ENCODE assay signal across 8 mouse cellular contexts in genomic region chr11:69686377-69686776, GRCm38 (mm10). TPM values are rescaled to one million over a fixed set of nuclear protein-coding genes. Genes with fewer than 3 reads are reported as not detected.
DNase-seq lines count a peak whose midpoint lies in the region; ATAC-seq lines count a peak whose summit lies in the region.

No protein-coding gene starts in this region.

- no peaks in the 10 kb centered on the region for H3K36me3 ChIP-seq in hindbrain, embryonic 15.5 days
- H3K36me3 ChIP-seq in hindbrain, embryonic 11.5 days (ENCODE audit: control insufficient read depth, insufficient read depth, low read length), result no peaks in the 10 kb centered on the region
- H3K36me3 ChIP-seq in heart, embryonic 11.5 days (ENCODE audit: control insufficient read depth, insufficient read depth, low read length), result no peaks in the 10 kb centered on the region
- H3K36me3 ChIP-seq in midbrain, embryonic 13.5 days, result no peaks in the 10 kb centered on the region

- H3K27me3 ChIP-seq in hindbrain, embryonic 15.5 days, result no peaks in the 10 kb centered on the region
- H3K27me3 ChIP-seq in hindbrain, embryonic 11.5 days (ENCODE audit: control insufficient read depth, insufficient read depth, low read length), result no peaks in the 10 kb centered on the region
- H3K27me3 ChIP-seq in heart, embryonic 11.5 days (ENCODE audit: control insufficient read depth, insufficient read depth, low read length), result no peaks in the 10 kb centered on the region; the same call in 1 of the 2 replicates
- H3K27me3 ChIP-seq in midbrain, embryonic 13.5 days, result peaks cover 13% of the 10 kb centered on the region; the same call in 1 of the 2 replicates

- WGBS in hindbrain, embryonic 15.5 days, result 10% methylated on average over 4 of the region's 4 CpGs
- 15% methylated on average over 4 of the region's 4 CpGs for WGBS in hindbrain, embryonic 11.5 days
- 13% methylated on average over 4 of the region's 4 CpGs for WGBS in heart, embryonic 11.5 days (ENCODE audit: insufficient replicate concordance)
- 14% methylated on average over 4 of the region's 4 CpGs for WGBS in midbrain, embryonic 13.5 days

- peak overlapping the region; percentile 65; the same call in 1 of the 2 replicates for H3K27ac ChIP-seq in hindbrain, embryonic 15.5 days (replicated peaks)
- H3K27ac ChIP-seq in hindbrain, embryonic 11.5 days (ENCODE audit: low read depth, low read length), result no peak overlapping the region
- peak overlapping the region; percentile 94 for H3K27ac ChIP-seq in brown adipose tissue, adult 24 weeks (replicated peaks; ENCODE audit: low read depth, low read length)
- H3K27ac ChIP-seq in heart, embryonic 11.5 days (ENCODE audit: low read depth, low read length), result no peak overlapping the region
- H3K27ac ChIP-seq in midbrain, embryonic 13.5 days, result no peak overlapping the region

- no peak for DNase-seq in hindbrain, embryonic 11.5 days (ENCODE audit: low spot score)
- DNase-seq in kidney, postnatal 25 days, result peak; percentile 90 to 92
- no peak for DNase-seq in embryo, embryonic 10.5 days (ENCODE audit: low spot score)
- DNase-seq in spleen, adult 12 weeks (ENCODE audit: low spot score), result no peak

- H3K9me3 ChIP-seq in hindbrain, embryonic 15.5 days, result no peaks in the 10 kb centered on the region
- H3K9me3 ChIP-seq in hindbrain, embryonic 11.5 days (ENCODE audit: control insufficient read depth, low read length), result no peaks in the 10 kb centered on the region
- H3K9me3 ChIP-seq in heart, embryonic 11.5 days (replicated peaks; ENCODE audit: control insufficient read depth, low read length), result no peaks in the 10 kb centered on the region
- no peaks in the 10 kb centered on the region for H3K9me3 ChIP-seq in midbrain, embryonic 13.5 days

- H3K4me1 ChIP-seq in hindbrain, embryonic 15.5 days (replicated peaks), result peaks cover 41% of the 10 kb centered on the region
- H3K4me1 ChIP-seq in hindbrain, embryonic 11.5 days (replicated peaks; ENCODE audit: control insufficient read depth, insufficient read depth, low read length), result no peaks in the 10 kb centered on the region
- H3K4me1 ChIP-seq in brown adipose tissue, adult 24 weeks (ENCODE audit: control insufficient read depth, insufficient read depth, insufficient read length, low read length), result peaks cover 8% of the 10 kb centered on the region
- H3K4me1 ChIP-seq in heart, embryonic 11.5 days (ENCODE audit: control insufficient read depth, insufficient read depth, low read length), result 0 out of 2 replicates have a peak, but pooled peaks cover 5% of the 10 kb centered on the region
- peaks cover 18% of the 10 kb centered on the region for H3K4me1 ChIP-seq in midbrain, embryonic 13.5 days (replicated peaks)

- no peak for ATAC-seq in hindbrain, embryonic 15.5 days (ENCODE audit: low FRiP score, low read depth)
- ATAC-seq in hindbrain, embryonic 11.5 days (ENCODE audit: low FRiP score), result no peak
- ATAC-seq in heart, embryonic 11.5 days (replicated peaks; ENCODE audit: insufficient number of reproducible peaks, low FRiP score, low TSS enrichment), result no peak
- ATAC-seq in midbrain, embryonic 13.5 days, result no peak

- no peak overlapping the region for H3K4me3 ChIP-seq in hindbrain, embryonic 15.5 days
- no peak overlapping the region for H3K4me3 ChIP-seq in hindbrain, embryonic 11.5 days (ENCODE audit: low read depth, low read length)
- no peak overlapping the region for H3K4me3 ChIP-seq in brown adipose tissue, adult 24 weeks (ENCODE audit: insufficient read depth, low read depth, low read length)
- no peak overlapping the region for H3K4me3 ChIP-seq in heart, embryonic 11.5 days (ENCODE audit: low read depth, low read length)
- no peak overlapping the region for H3K4me3 ChIP-seq in midbrain, embryonic 13.5 days (replicated peaks)

- no peak overlapping the region for H3K4me2 ChIP-seq in hindbrain, embryonic 15.5 days
- no peak overlapping the region for H3K4me2 ChIP-seq in hindbrain, embryonic 11.5 days (replicated peaks; ENCODE audit: low read depth, low read length)
- H3K4me2 ChIP-seq in heart, embryonic 11.5 days, result peak overlapping the region; percentile 9; the same call in 1 of the 2 replicates
- no peak overlapping the region for H3K4me2 ChIP-seq in midbrain, embryonic 13.5 days (replicated peaks)

- H3K9ac ChIP-seq in hindbrain, embryonic 15.5 days, result no peak overlapping the region
- H3K9ac ChIP-seq in hindbrain, embryonic 11.5 days (ENCODE audit: low read depth, low read length), result no peak overlapping the region
- H3K9ac ChIP-seq in heart, embryonic 11.5 days (ENCODE audit: low read depth, low read length), result 0 out of 2 replicates have a peak overlapping the region, but pooled peaks have one; percentile 39
- H3K9ac ChIP-seq in midbrain, embryonic 13.5 days (replicated peaks), result peak overlapping the region; percentile 28; the same call in 1 of the 2 replicates

RNA-seq across cellular contexts. Expression of gene Tnfsf13, which starts 0.8 kb away (rescaled TPM):
- 0.61 and 0.76 TPM in 2 replicates for polyA plus RNA-seq in hindbrain, embryonic 15.5 days (2015; fragmentation: Nextera tagmentation; extraction: Ambion mirVana)
- not detected in 2 replicates for polyA plus RNA-seq in hindbrain, embryonic 11.5 days (2014; fragmentation: Nextera tagmentation; extraction: Ambion mirVana)
- polyA plus RNA-seq in brown adipose tissue, adult 24 weeks (2012; ENCODE audit: insufficient read depth, insufficient read length, missing spikeins), result 4.1 and 4.9 TPM in 2 replicates
- polyA plus RNA-seq in heart, embryonic 11.5 days (2014; fragmentation: Nextera tagmentation; extraction: Ambion mirVana), result 0.24 TPM in 1 of 2 replicates, not detected in the other
- polyA plus RNA-seq in midbrain, embryonic 13.5 days (2015; fragmentation: Nextera tagmentation; extraction: Ambion mirVana), result 0.36 TPM in 1 of 2 replicates, not detected in the other

RNA-seq across cellular contexts. Expression of gene Senp3, which starts 4.5 kb away (rescaled TPM):
- polyA plus RNA-seq in hindbrain, embryonic 15.5 days (2015; fragmentation: Nextera tagmentation; extraction: Ambion mirVana), result 101 and 103 TPM in 2 replicates
- polyA plus RNA-seq in hindbrain, embryonic 11.5 days (2014; fragmentation: Nextera tagmentation; extraction: Ambion mirVana), result 85.8 and 101 TPM in 2 replicates
- 49.9 and 65.3 TPM in 2 replicates for polyA plus RNA-seq in brown adipose tissue, adult 24 weeks (2012; ENCODE audit: insufficient read depth, insufficient read length, missing spikeins)
- 70.2 and 81.4 TPM in 2 replicates for polyA plus RNA-seq in heart, embryonic 11.5 days (2014; fragmentation: Nextera tagmentation; extraction: Ambion mirVana)
- polyA plus RNA-seq in midbrain, embryonic 13.5 days (2015; fragmentation: Nextera tagmentation; extraction: Ambion mirVana), result 101 and 103 TPM in 2 replicates

RNA-seq across cellular contexts. Expression of gene Tnfsf12, which starts 9.3 kb away (rescaled TPM):
- 3.5 and 5.0 TPM in 2 replicates for polyA plus RNA-seq in hindbrain, embryonic 15.5 days (2015; fragmentation: Nextera tagmentation; extraction: Ambion mirVana)
- polyA plus RNA-seq in hindbrain, embryonic 11.5 days (2014; fragmentation: Nextera tagmentation; extraction: Ambion mirVana), result 2.2 and 4.0 TPM in 2 replicates
- 12.7 and 13.7 TPM in 2 replicates for polyA plus RNA-seq in brown adipose tissue, adult 24 weeks (2012; ENCODE audit: insufficient read depth, insufficient read length, missing spikeins)
- 4.4 TPM in 2 replicates for polyA plus RNA-seq in heart, embryonic 11.5 days (2014; fragmentation: Nextera tagmentation; extraction: Ambion mirVana)
- polyA plus RNA-seq in midbrain, embryonic 13.5 days (2015; fragmentation: Nextera tagmentation; extraction: Ambion mirVana), result 0.98 and 1.2 TPM in 2 replicates

RNA-seq across cellular contexts. Expression of gene Tnfsfm13, which starts 9.5 kb away (rescaled TPM):
- 1.2 and 1.9 TPM in 2 replicates for polyA plus RNA-seq in hindbrain, embryonic 15.5 days (2015; fragmentation: Nextera tagmentation; extraction: Ambion mirVana)
- 0.61 and 1.1 TPM in 2 replicates for polyA plus RNA-seq in hindbrain, embryonic 11.5 days (2014; fragmentation: Nextera tagmentation; extraction: Ambion mirVana)
- polyA plus RNA-seq in brown adipose tissue, adult 24 weeks (2012; ENCODE audit: insufficient read depth, insufficient read length, missing spikeins), result 0.99 and 2.8 TPM in 2 replicates
- 3.0 and 4.2 TPM in 2 replicates for polyA plus RNA-seq in heart, embryonic 11.5 days (2014; fragmentation: Nextera tagmentation; extraction: Ambion mirVana)
- 0.64 and 1.2 TPM in 2 replicates for polyA plus RNA-seq in midbrain, embryonic 13.5 days (2015; fragmentation: Nextera tagmentation; extraction: Ambion mirVana)

RNA-seq across cellular contexts. Expression of gene Eif4a1, which starts 14.2 kb away (rescaled TPM):
- 476 and 491 TPM in 2 replicates for polyA plus RNA-seq in hindbrain, embryonic 15.5 days (2015; fragmentation: Nextera tagmentation; extraction: Ambion mirVana)
- 891 and 905 TPM in 2 replicates for polyA plus RNA-seq in hindbrain, embryonic 11.5 days (2014; fragmentation: Nextera tagmentation; extraction: Ambion mirVana)
- 268 and 317 TPM in 2 replicates for polyA plus RNA-seq in brown adipose tissue, adult 24 weeks (2012; ENCODE audit: insufficient read depth, insufficient read length, missing spikeins)
- polyA plus RNA-seq in heart, embryonic 11.5 days (2014; fragmentation: Nextera tagmentation; extraction: Ambion mirVana), result 530 and 592 TPM in 2 replicates
- polyA plus RNA-seq in midbrain, embryonic 13.5 days (2015; fragmentation: Nextera tagmentation; extraction: Ambion mirVana), result 581 and 595 TPM in 2 replicates

Comparison
In these comparisons a context has a peak if more than half of its experiments do, and no peak if none do; other contexts are left out.
1. H3K27ac ChIP-seq: peak in hindbrain, embryonic 15.5 days (single experiment) and brown adipose tissue, adult 24 weeks (single experiment); none in hindbrain, embryonic 11.5 days (single experiment), heart, embryonic 11.5 days (single experiment) and midbrain, embryonic 13.5 days (single experiment).
2. H3K9ac ChIP-seq: peak in heart, embryonic 11.5 days (single experiment) and midbrain, embryonic 13.5 days (single experiment); none in hindbrain, embryonic 15.5 days (single experiment) and hindbrain, embryonic 11.5 days (single experiment).
3. DNase-seq: peak in kidney, postnatal 25 days (2 of 2); none in hindbrain, embryonic 11.5 days (single experiment), embryo, embryonic 10.5 days (single experiment) and spleen, adult 12 weeks (single experiment).